Mouse (Mus musculus): ENCODE results near the gene Pfkfb4.

DNA sequence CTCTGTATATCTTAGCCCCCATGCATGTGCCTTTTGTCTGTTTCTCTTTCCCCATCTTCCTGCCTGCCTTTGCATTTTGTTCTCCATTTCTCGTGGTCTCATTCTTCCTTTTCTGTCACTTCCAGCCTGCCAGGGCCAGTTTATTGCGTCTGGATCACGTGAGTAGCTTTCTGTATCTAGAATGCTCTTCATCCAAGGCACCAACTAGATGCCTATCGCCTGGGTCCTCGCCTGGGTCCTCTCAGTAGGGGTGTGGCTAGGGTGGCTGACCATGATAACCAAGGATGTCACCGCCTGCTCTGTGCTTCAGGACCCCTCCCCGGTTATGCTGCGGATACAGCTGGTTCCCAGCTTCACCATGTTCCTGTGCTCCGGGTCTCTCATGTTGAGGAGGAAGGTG is 8.4 kb upstream of the Pfkfb4 start:
- TF ChIP-seq CTCF (IDR thresholded peaks at IDR 0.05; ENCODE audit: borderline replicate concordance, extremely low read depth, insufficient read depth, insufficient read length) = no peak
- TF ChIP-seq POLR2A (IDR thresholded peaks at IDR 0.05; ENCODE audit: borderline replicate concordance, extremely low read depth, insufficient read depth, insufficient read length, poor library complexity, severe bottlenecking) = no peak

All from brain, embryonic 14.5 days (tissue).